Mouse (Mus musculus) liver, embryonic 14.5 days (tissue): ENCODE measurements around the gene Eif2b5.

Source experiments
- CTCF ChIP-seq: IDR thresholded peaks from 2 replicates; pipeline ENCODE4 v1.5.1; 2016; ENCODE audit warnings: antibody characterized with exemption, low read depth, control low read depth
- EP300 ChIP-seq: IDR thresholded peaks from 2 replicates; pipeline ENCODE4 v1.6.1; 2016; ENCODE audit warnings: antibody characterized with exemption, low read depth

DNA sequence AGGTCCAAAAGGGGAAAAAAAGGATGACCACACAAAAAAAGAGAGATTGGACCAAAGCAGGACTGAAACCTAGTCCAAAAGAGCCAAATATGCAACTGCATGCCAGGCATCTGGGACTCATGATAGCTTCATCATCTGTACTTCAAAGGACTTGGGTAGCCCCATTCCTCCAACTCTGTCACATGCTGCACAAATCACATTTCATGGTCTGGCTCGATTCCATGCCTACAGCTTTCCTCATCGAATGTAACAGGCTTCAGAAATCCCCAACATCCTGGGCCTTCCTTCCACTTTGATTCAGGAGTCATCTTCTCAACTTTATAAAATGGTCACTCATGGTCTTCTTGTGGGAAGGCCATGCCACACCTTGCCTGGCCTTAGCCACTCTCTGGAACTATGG, 16.9 kb upstream of the Eif2b5 start:
- no peak for TF ChIP-seq CTCF
- no peak for TF ChIP-seq EP300
